Mouse (Mus musculus) right cerebral cortex, adult 2 months (tissue): ENCODE measurements at regions not wholly inside any gene's neighbourhood (a gene's known extent, or its start where the extent isn't known, plus 50 kb on each side); places are given as distances from the start of the nearest gene placed in this dataset.

Experiments
- DNase-seq, 2 experiments: peaks; one replicate each; pipeline ENCODE4 v3.0.0; 2021 to 2022; ENCODE audit warnings: low spot score in 2 of 2

GRCm38 (mm10) chr3:64898610-64899009 is 54.0 kb upstream of the Vmn2r7 start:
- DNase-seq, result no peak

- no peak for DNase-seq
These were observed 56.8 kb upstream of the Vmn2r7 start for GRCm38 (mm10) chr3:64901317-64901892.

- DNase-seq, result peak in 1 of 2 experiments; percentile 3
These were observed 104.7 kb upstream of the Vmn2r7 start for GRCm38 (mm10) chr3:64949307-64949706.

- DNase-seq, result no peak
These were observed 120.3 kb upstream of the Vmn2r7 start for GRCm38 (mm10) chr3:64964667-64965415.

- DNase-seq, result no peak
These were observed 120.9 kb upstream of the Vmn2r7 start for GRCm38 (mm10) chr3:64965416-64965980.

- DNase-seq, result no peak
These were observed 123.7 kb upstream of the Vmn2r7 start for GRCm38 (mm10) chr3:64968275-64968674.

- peak in 1 of 2 experiments; percentile 30 for DNase-seq
These were observed 124.8 kb upstream of the Kcnab1 start for GRCm38 (mm10) chr3:64984369-64984768.

GRCm38 (mm10) chr3:64987665-64988064 is 121.5 kb upstream of the Kcnab1 start:
- peak; percentile 36 to 59 for DNase-seq

GRCm38 (mm10) chr3:64996451-64996850 is 112.7 kb upstream of the Kcnab1 start:
- DNase-seq, result no peak

- no peak for DNase-seq
These were observed 111.6 kb upstream of the Kcnab1 start for GRCm38 (mm10) chr3:64997552-64997951.

- DNase-seq, result no peak
These were observed 108.1 kb upstream of the Kcnab1 start for GRCm38 (mm10) chr3:65001131-65001530.

GRCm38 (mm10) chr3:65002578-65002977 is 106.6 kb upstream of the Kcnab1 start:
- DNase-seq, result no peak

GRCm38 (mm10) chr3:65006127-65006526 is 103.1 kb upstream of the Kcnab1 start:
- DNase-seq, result no peak

GRCm38 (mm10) chr3:65006565-65006964 is 102.6 kb upstream of the Kcnab1 start:
- no peak for DNase-seq

- no peak for DNase-seq
These were observed 85.3 kb upstream of the Kcnab1 start for GRCm38 (mm10) chr3:65023876-65024275.

- DNase-seq, result peak; percentile 26 to 45
These were observed 71.6 kb upstream of the Kcnab1 start for GRCm38 (mm10) chr3:65037626-65038025.

- no peak for DNase-seq
These were observed 61.3 kb upstream of the Kcnab1 start for GRCm38 (mm10) chr3:65047879-65048278.

- peak; percentile 11 to 21 for DNase-seq
These were observed 53.8 kb upstream of the Kcnab1 start for GRCm38 (mm10) chr3:65055401-65055800.
